Mouse (Mus musculus): ENCODE measurements around the gene Ckm.

- TF ChIP-seq POLR2A (IDR thresholded peaks at IDR 0.05; ENCODE audit: borderline replicate concordance, insufficient read depth, low read length): no peak
- TF ChIP-seq CTCF (IDR thresholded peaks at IDR 0.05; ENCODE audit: borderline replicate concordance, insufficient read depth, low read depth, low read length): no peak
These were observed 15.7 kb upstream of the Ckm start for GRCm38 (mm10) chr7:19388699-19389413.

Data from cerebellum, adult 2 months (tissue).